Mouse (Mus musculus): ENCODE results near the gene Apba3. TPM values are rescaled to one million over a fixed set of nuclear protein-coding genes. Genes with fewer than 3 reads are reported as not detected.
"Not testable (repeated sequence)": the region's sequence is repeated elsewhere in the genome, so short reads cannot be mapped to it uniquely, and the experiment has no call there.

Apba3 gene
- 24.5 and 26.7 TPM in 2 replicates for polyA plus RNA-seq (2015; fragmentation: Nextera tagmentation; extraction: Ambion mirVana)

DNA sequence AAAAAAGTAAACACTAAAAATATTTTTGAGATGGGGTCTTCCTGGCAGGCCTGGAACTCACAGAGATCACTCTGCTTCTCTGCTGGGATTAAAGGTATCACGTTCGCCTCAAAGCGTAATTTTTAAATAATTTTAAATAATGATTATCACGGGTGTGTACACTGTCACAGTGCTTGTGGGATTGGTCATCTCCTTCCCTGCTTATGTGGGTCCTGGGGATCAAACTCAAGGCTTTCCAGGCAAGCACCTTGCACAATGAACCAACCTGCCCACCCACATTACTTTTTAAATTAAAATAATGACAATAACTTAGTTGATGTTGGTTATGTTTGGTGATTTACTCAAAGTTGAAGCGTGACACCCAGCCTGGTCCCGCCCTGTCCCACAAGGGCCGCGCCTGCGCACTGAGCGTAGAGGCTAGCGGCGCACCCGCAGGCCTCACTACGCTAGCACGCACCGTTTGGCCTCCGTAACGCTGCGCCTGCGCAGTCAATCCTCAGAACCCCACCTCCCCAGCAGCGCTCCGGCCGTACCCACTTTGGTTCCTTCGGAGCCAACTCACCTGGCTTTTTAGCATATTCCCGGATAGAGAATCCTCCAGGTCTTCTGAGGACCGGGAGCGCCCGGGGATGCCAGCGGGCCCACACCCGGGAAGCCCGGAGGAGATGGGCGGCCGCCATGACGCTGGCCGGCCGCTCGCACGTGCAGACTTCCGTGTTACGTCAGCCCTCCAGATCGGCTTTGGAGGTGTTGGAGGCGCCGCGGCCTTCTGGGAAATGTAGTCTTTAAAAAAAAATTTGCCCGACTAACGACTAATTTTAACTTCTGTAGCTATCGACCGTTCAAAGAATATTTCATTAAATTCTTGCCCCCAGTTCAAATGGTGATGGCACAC, at the start of gene Apba3, which contains the start of gene Mrpl54:
Apba3 (plus strand) TSS at position 750 of the 895 bp plus-strand sequence.
Mrpl54 (minus strand) TSS at position 724 of the 895 bp plus-strand sequence.
- peak within 1 kb of the TSS; percentile 79 for H3K27ac ChIP-seq
- peaks cover 38% of the 10 kb centered on the region for H3K36me3 ChIP-seq
- WGBS (ENCODE audit: insufficient replicate concordance) = under 1% methylated on average over 48 of the region's 48 CpGs
- DNase-seq (peak; percentile 94), ATAC-seq (ENCODE audit: low read depth) (peak; percentile 95)
- H3K9ac ChIP-seq = peak within 1 kb of the TSS; percentile 88
- peak within 1 kb of the TSS; percentile 82 for H3K4me2 ChIP-seq
- H3K4me1 ChIP-seq (replicated peaks) = peaks cover 39% of the 10 kb centered on the region
- no peaks in the 10 kb centered on the region for H3K9me3 ChIP-seq (replicated peaks)
- H3K4me3 ChIP-seq (replicated peaks) = peak within 1 kb of the TSS; percentile 76
- no peaks in the 10 kb centered on the region for H3K27me3 ChIP-seq

DNA sequence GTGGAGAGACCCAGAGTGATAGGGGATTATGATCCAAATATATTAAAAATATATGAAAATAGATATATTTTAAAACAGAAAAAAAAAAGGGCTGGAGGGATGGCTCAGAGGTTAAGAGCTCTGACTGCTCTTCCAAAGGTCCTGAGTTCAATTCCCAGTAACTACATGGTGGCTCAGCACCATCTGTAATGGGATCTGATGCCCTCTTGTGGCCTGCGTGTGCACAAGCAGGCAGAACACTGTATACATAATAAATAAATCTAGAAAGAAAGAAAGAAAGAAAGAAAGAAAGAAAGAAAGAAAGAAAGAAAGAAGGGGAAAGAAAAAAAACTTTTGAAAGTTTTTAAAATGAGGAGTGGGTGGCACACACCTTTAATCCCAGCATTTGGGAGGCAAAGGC, 49.5 kb upstream of the Apba3 start:
- H3K9me3 ChIP-seq (replicated peaks); H3K4me3 ChIP-seq (replicated peaks); H3K36me3 ChIP-seq; H3K4me1 ChIP-seq (replicated peaks); H3K27ac ChIP-seq; H3K4me2 ChIP-seq; ATAC-seq (ENCODE audit: low read depth); DNase-seq; H3K9ac ChIP-seq: not testable (repeated sequence)
- WGBS (ENCODE audit: insufficient replicate concordance) = 10% methylated on average over 1 of the region's 1 CpGs
- H3K27me3 ChIP-seq = peaks cover 14% of the 10 kb centered on the region

DNA sequence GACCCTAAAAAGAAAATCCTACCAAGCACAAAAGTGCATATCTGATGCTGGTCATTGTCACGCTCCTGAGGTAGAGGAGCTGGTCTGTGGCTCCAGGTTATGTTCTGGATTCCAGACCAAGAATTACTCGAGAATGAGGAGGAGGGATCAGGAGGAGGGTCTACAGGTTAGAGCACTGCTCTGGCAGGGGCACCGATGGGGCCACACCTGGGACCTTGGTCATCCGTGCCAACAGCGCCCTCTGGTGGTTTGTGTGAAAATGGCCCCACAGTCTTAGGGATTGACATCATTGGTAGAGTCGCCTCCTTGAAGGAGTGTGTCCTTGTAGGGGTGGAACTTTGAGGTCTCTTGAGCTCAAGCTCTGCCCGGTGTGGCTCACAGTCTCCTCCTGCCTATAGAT, 48.8 kb upstream of the Apba3 start:
- DNase-seq = peak; percentile 62
- H3K27me3 ChIP-seq = peaks cover 14% of the 10 kb centered on the region
- 18% methylated on average over 7 of the region's 7 CpGs for WGBS (ENCODE audit: insufficient replicate concordance)
- no peak overlapping the region for H3K4me2 ChIP-seq
- no peak overlapping the region for H3K4me3 ChIP-seq (replicated peaks)
- H3K9ac ChIP-seq = no peak overlapping the region
- peak; percentile 57; the same call in 1 of the 2 replicates for ATAC-seq (ENCODE audit: low read depth)
- no peaks in the 10 kb centered on the region for H3K36me3 ChIP-seq
- H3K4me1 ChIP-seq (replicated peaks) = peaks cover 4% of the 10 kb centered on the region; the same call in 1 of the 2 replicates
- no peaks in the 10 kb centered on the region for H3K9me3 ChIP-seq (replicated peaks)
- no peak overlapping the region for H3K27ac ChIP-seq

- Histone ChIP-seq H3K9ac (no peak overlapping the region), H3K36me3 (no peaks in the 10 kb centered on the region), H3K4me3 (replicated peaks) (no peak overlapping the region), H3K4me2 (no peak overlapping the region), H3K9me3 (replicated peaks) (no peaks in the 10 kb centered on the region), H3K27me3 (peaks cover 15% of the 10 kb centered on the region), H3K27ac (no peak overlapping the region), H3K4me1 (replicated peaks) (peaks cover 4% of the 10 kb centered on the region; the same call in 1 of the 2 replicates)
- DNase-seq = no peak
- no peak; the same call in 1 of the 2 replicates for ATAC-seq (ENCODE audit: low read depth)
- WGBS (ENCODE audit: insufficient replicate concordance) = 56% methylated on average over 5 of the region's 5 CpGs
Observed at GRCm38 (mm10) chr10:81221402-81222015, 45.3 kb upstream of the Apba3 start.

- H3K36me3 ChIP-seq; ATAC-seq (ENCODE audit: low read depth): not testable (repeated sequence)
- WGBS (ENCODE audit: insufficient replicate concordance) = 49% methylated on average over 2 of the region's 2 CpGs
Observed at GRCm38 (mm10) chr10:81223731-81224130, 43.0 kb upstream of the Apba3 start.

DNA sequence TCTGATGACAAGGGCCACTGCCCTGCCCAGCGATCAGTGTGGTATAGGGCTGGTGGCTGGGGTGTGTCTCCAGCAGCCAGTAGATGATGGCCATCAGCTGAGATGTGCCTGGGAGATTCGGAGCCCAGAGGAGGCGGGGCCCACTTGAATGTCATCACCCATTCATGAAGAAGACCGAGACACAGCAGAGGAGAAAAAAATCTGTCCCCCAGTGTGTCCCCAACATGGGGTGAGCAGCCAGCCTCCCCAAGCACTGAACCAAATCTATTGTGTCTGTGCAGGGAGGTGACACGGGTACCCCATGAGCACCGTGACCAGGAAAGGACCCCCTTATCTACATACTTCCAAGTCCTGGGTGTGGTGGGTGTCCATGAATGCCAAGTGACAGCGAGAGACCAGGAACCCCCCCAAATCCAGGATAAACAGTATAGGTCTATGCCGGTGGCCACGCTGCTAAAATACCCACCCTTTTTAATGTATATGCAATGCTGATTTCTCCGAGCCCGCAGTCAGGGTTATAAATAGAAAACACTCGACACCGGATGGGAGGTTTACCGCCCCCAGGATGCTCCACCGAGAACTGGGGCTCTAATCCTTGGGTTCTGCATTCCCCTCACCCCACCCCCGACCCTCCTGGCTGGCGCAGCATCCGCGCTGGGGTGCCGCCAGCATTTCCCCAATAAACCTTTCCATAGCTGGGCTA, 36.9 kb upstream of the Apba3 start:
- H3K27ac ChIP-seq = no peak overlapping the region
- ATAC-seq (ENCODE audit: low read depth) (no peak), DNase-seq (no peak)
- H3K36me3 ChIP-seq = no peaks in the 10 kb centered on the region
- WGBS (ENCODE audit: insufficient replicate concordance) = 7% methylated on average over 20 of the region's 20 CpGs
- no peaks in the 10 kb centered on the region for H3K9me3 ChIP-seq (replicated peaks)
- H3K4me2 ChIP-seq = no peak overlapping the region
- peaks cover 62% of the 10 kb centered on the region for H3K27me3 ChIP-seq
- H3K4me1 ChIP-seq (replicated peaks) = peaks cover 26% of the 10 kb centered on the region
- no peak overlapping the region for H3K4me3 ChIP-seq (replicated peaks)
- no peak overlapping the region for H3K9ac ChIP-seq

More at GRCm38 (mm10) chr10:81223731-81224130, 43.0 kb upstream of the Apba3 start:
- not testable (repeated sequence) for DNase-seq; H3K27ac ChIP-seq; H3K4me2 ChIP-seq; H3K9ac ChIP-seq; H3K9me3 ChIP-seq (replicated peaks); H3K4me1 ChIP-seq (replicated peaks); H3K4me3 ChIP-seq (replicated peaks)
- H3K27me3 ChIP-seq = peaks cover 23% of the 10 kb centered on the region

GRCm38 (mm10) chr10:81230438-81231332, 36.1 kb upstream of the Apba3 start, which contains the start of gene Atcay:
Atcay (minus strand) TSS chr10:81230833.
- DNase-seq (no peak), ATAC-seq (ENCODE audit: low read depth) (no peak)
- Histone ChIP-seq H3K4me3 (replicated peaks) (no peak within 1 kb of the TSS), H3K9me3 (replicated peaks) (no peaks in the 10 kb centered on the region), H3K4me1 (replicated peaks) (peaks cover 26% of the 10 kb centered on the region), H3K36me3 (no peaks in the 10 kb centered on the region), H3K27ac (no peak within 1 kb of the TSS), H3K9ac (no peak within 1 kb of the TSS), H3K4me2 (no peak within 1 kb of the TSS), H3K27me3 (peaks cover 62% of the 10 kb centered on the region)
- 13% methylated on average over 27 of the region's 27 CpGs for WGBS (ENCODE audit: insufficient replicate concordance)

DNA sequence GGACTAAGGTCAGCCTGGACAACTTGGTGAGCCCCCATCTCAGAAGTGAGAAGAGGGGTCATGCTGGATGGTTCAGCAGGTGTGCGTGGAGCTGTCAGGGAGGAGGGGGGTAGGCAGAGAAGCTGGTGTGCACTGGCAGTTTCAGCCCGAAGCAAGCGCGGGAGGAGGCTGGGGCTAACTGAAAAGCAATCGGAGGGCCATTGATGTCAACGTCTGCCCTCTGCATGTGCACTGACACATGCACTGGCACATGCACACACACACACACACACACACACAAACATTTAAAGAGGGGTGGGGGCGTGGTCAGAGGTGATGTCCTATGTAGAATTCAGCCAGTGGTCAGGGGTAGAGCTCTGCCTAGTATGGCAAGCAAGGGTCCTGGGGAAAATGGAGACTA, 35.3 kb upstream of the Apba3 start:
- Histone ChIP-seq H3K27ac (no peak overlapping the region), H3K9ac (no peak overlapping the region), H3K36me3 (no peaks in the 10 kb centered on the region), H3K4me2 (no peak overlapping the region), H3K4me1 (replicated peaks) (peaks cover 26% of the 10 kb centered on the region), H3K4me3 (replicated peaks) (no peak overlapping the region), H3K27me3 (peaks cover 59% of the 10 kb centered on the region), H3K9me3 (replicated peaks) (no peaks in the 10 kb centered on the region)
- no peak for DNase-seq
- 52% methylated on average over 7 of the region's 7 CpGs for WGBS (ENCODE audit: insufficient replicate concordance)
- no peak for ATAC-seq (ENCODE audit: low read depth)

DNA sequence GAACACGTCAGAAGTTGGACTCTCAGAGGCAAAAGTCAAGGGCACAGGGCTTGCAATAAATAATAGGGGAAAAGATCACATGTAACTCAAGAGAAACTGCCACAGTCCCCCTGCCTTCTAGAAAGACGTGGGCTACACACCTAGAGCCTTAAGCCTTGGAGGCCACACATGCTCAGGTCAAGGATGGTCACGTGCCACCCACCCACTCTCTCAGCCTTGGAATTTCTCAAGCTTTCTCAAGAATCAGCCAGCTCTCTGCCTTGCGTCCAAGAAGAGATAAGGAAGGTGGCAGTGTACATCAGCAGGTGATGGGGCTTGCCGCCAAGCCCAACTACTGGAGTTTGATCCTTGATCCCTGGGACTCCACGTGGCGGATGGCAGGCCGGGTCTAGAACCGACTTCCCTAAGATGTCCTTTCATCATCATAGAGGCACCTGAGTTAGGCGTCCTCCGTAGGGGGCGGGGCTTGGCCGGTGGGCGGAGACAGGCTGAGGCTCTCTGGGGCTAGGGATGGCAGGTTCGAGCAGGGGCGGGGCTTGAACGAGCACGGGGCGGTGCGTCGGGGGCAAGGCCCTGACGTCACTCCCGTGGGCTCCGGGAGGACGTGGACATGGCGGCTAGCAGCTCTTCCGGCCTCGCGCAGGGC, 34.1 kb upstream of the Apba3 start, which contains the start of gene Zfr2:
Zfr2 (plus strand) TSS at position 576 of the 646 bp plus-strand sequence.
- no peaks in the 10 kb centered on the region for H3K36me3 ChIP-seq
- DNase-seq = peak; percentile 87
- H3K27me3 ChIP-seq = peaks cover 67% of the 10 kb centered on the region
- WGBS (ENCODE audit: insufficient replicate concordance) = 7% methylated on average over 29 of the region's 29 CpGs
- H3K4me2 ChIP-seq = peak within 1 kb of the TSS; percentile 76
- H3K9me3 ChIP-seq (replicated peaks) = no peaks in the 10 kb centered on the region
- peak within 1 kb of the TSS; percentile 70 for H3K4me3 ChIP-seq (replicated peaks)
- ATAC-seq (ENCODE audit: low read depth) = peak; percentile 82
- peaks cover 28% of the 10 kb centered on the region for H3K4me1 ChIP-seq (replicated peaks)
- peak within 1 kb of the TSS; percentile 69 for H3K9ac ChIP-seq
- no peak within 1 kb of the TSS; the same call in 1 of the 2 replicates for H3K27ac ChIP-seq

DNA sequence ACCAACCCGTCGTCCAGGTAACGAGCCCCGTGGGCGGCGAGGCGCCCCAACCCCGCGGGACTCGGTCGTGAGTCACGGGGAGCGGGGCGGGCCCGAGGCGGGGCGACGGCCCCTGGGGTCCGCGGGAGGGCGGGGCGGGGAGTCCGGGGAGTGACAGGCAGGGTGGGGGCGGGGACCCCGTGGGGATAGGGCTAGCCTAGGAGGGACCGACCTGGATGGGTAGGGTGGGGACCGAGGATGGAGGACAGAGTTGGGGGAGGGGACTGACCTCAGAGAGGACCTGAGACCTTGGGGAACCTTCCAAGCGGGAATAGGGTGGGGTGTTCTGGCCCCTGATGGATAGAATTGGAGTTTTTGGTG, 33.6 kb upstream of the Apba3 start:
- ATAC-seq (ENCODE audit: low read depth) = peak; percentile 57; the same call in 1 of the 2 replicates
- peak overlapping the region; percentile 76 for H3K4me2 ChIP-seq
- H3K4me3 ChIP-seq (replicated peaks) = peak overlapping the region; percentile 70
- peaks cover 67% of the 10 kb centered on the region for H3K27me3 ChIP-seq
- WGBS (ENCODE audit: insufficient replicate concordance) = under 1% methylated on average over 23 of the region's 28 CpGs
- no peaks in the 10 kb centered on the region for H3K36me3 ChIP-seq
- no peak overlapping the region; the same call in 1 of the 2 replicates for H3K27ac ChIP-seq
- peaks cover 31% of the 10 kb centered on the region for H3K4me1 ChIP-seq (replicated peaks)
- no peaks in the 10 kb centered on the region for H3K9me3 ChIP-seq (replicated peaks)
- DNase-seq = no peak
- peak overlapping the region; percentile 69 for H3K9ac ChIP-seq

Measured in liver, embryonic 13.5 days (tissue).